Mouse (Mus musculus) liver, embryonic 14.5 days (tissue): ENCODE measurements around the gene Sphk2. TPM values are rescaled to one million over a fixed set of nuclear protein-coding genes. Genes with fewer than 3 reads are reported as not detected.

Source experiments
- ATAC-seq: fragments of 200-750 bp; cut with Nextera tagmentation; 2 replicates; pipeline ENCODE4 v1.8.0; 2017; ENCODE audit warnings: moderate number of reproducible peaks, mild to moderate bottlenecking, moderate library complexity; ENCODE audit not compliant: insufficient read depth
- DNase-seq, 3 experiments: peaks; one replicate each; pipeline ENCODE4 v3.0.0-alpha.2; 2012 to 2013; ENCODE audit warnings: low read depth in 3 of 3, low spot score in 3 of 3
- H3K27ac ChIP-seq: fragments of 300-500 bp; sonication (generic); 2 replicates; pipeline ENCODE4 v1.5.1; 2014; ENCODE audit warnings: moderate library complexity, mild to moderate bottlenecking, control low read depth, inconsistent platforms
- H3K27me3 ChIP-seq: fragments of 300-500 bp; sonication (generic); 2 replicates; pipeline ENCODE4 v1.6.1; 2014; ENCODE audit warnings: mild to moderate bottlenecking, low read length, moderate library complexity; ENCODE audit not compliant: control insufficient read depth, insufficient read depth
- H3K36me3 ChIP-seq: fragments of 300-500 bp; sonication (generic); replicated peaks from 2 replicates; pipeline ENCODE4 v1.6.1; 2014; ENCODE audit warnings: low read depth; ENCODE audit not compliant: control insufficient read depth, insufficient read depth
- H3K4me1 ChIP-seq, 2 experiments: fragments of 200-500 bp in 1 of 2; fragments of 300-500 bp in 1 of 2; sonication (generic) in 1 of 2; replicated peaks; 2 replicates each; pipeline ENCODE4 v1.6.1; 2012 to 2014; ENCODE audit warnings: antibody characterized with exemption in 1 of 2, inconsistent platforms in 1 of 2, low read length in 1 of 2; ENCODE audit not compliant: control insufficient read depth in 2 of 2, insufficient read depth in 2 of 2
- H3K4me2 ChIP-seq: fragments of 300-500 bp; sonication (generic); 2 replicates; pipeline ENCODE4 v1.6.1; 2014; ENCODE audit warnings: low read depth, mild to moderate bottlenecking, control low read depth, moderate library complexity
- H3K4me3 ChIP-seq, 2 experiments: fragments of 200-500 bp in 1 of 2; fragments of 300-500 bp in 1 of 2; sonication (generic) in 1 of 2; 2 replicates each; pipeline ENCODE4 v1.5.1; 2012 to 2014; ENCODE audit warnings: low read depth in 2 of 2, low read length in 2 of 2, mild to moderate bottlenecking in 2 of 2, control low read depth in 1 of 2, inconsistent platforms in 1 of 2, moderate library complexity in 1 of 2; ENCODE audit not compliant: insufficient read depth in 1 of 2
- H3K9ac ChIP-seq: fragments of 300-500 bp; sonication (generic); replicated peaks from 2 replicates; pipeline ENCODE4 v1.6.1; 2014; ENCODE audit warnings: mild to moderate bottlenecking, control low read depth, moderate library complexity
- H3K9me3 ChIP-seq: fragments of 300-500 bp; sonication (generic); 2 replicates; pipeline ENCODE4 v1.6.1; 2016; ENCODE audit warnings: low read length, mixed read lengths; ENCODE audit not compliant: control insufficient read depth
- CTCF ChIP-seq: IDR thresholded peaks from 2 replicates; pipeline ENCODE4 v1.5.1; 2016; ENCODE audit warnings: antibody characterized with exemption, low read depth, control low read depth
- EP300 ChIP-seq: IDR thresholded peaks from 2 replicates; pipeline ENCODE4 v1.6.1; 2016; ENCODE audit warnings: antibody characterized with exemption, low read depth
- WGBS: fragments of 180-500 bp; shearing (Covaris S2); extraction: QIAGEN DNeasy Blood & Tissue Kit; methylation state at CpG from one replicate; pipeline ENCODE4 v1.1.7; 2014; ENCODE audit not compliant: insufficient replicate concordance; 5-methylcytosine and 5-hydroxymethylcytosine counted together
- polyA plus RNA-seq, 2 experiments: library from polyadenylated mRNA; depleted of rRNA in 1 of 2; stranded (reverse) in 1 of 2; unstranded in 1 of 2; fragments of >200 nt; fragmentation: Nextera tagmentation in 1 of 2; extraction: Ambion mirVana in 1 of 2; gene quantifications; 2 replicates each; pipeline versions ENCODE4 v1.2.1 to v1.2.3; 2012 to 2014

Sphk2 gene
- polyA plus RNA-seq, 2 experiments, result 5.8 to 7.6 TPM

- Histone ChIP-seq H3K27me3 (no peaks in the 10 kb centered on the region), H3K36me3 (peaks cover 12% of the 10 kb centered on the region), H3K9ac (no peak overlapping the region), H3K4me3 (no peak overlapping the region), H3K4me1 (peaks cover 25 to 30% of the 10 kb centered on the region in 2 experiments), H3K9me3 (no peaks in the 10 kb centered on the region), H3K4me2 (no peak overlapping the region), H3K27ac (no peak overlapping the region)
- TF ChIP-seq CTCF (no peak), EP300 (no peak)
- 84% methylated on average over 20 of the region's 20 CpGs for WGBS
- no peak for ATAC-seq
- no peak for DNase-seq
These were observed 7.2 kb downstream of the Sphk2 start for GRCm38 (mm10) chr7:45710477-45711191.

GRCm38 (mm10) chr7:45709677-45710355 is 8.0 kb downstream of the Sphk2 start:
- peaks cover 12% of the 10 kb centered on the region for H3K36me3 ChIP-seq
- H3K27me3 ChIP-seq, result no peaks in the 10 kb centered on the region
- H3K9ac ChIP-seq, result no peak overlapping the region
- no peak overlapping the region for H3K4me2 ChIP-seq
- peaks cover 25 to 27% of the 10 kb centered on the region in 2 experiments for H3K4me1 ChIP-seq
- no peak for ATAC-seq
- TF ChIP-seq EP300 (no peak), CTCF (no peak)
- H3K27ac ChIP-seq, result no peak overlapping the region
- H3K4me3 ChIP-seq, result no peak overlapping the region
- H3K9me3 ChIP-seq, result no peaks in the 10 kb centered on the region
- WGBS, result 65% methylated on average over 14 of the region's 14 CpGs
- DNase-seq, result no peak

- DNase-seq, result no peak
These were observed 8.8 kb downstream of the Sphk2 start for GRCm38 (mm10) chr7:45709036-45709435.

GRCm38 (mm10) chr7:45708221-45708761 is 9.5 kb downstream of the Sphk2 start:
- peaks cover 29 to 32% of the 10 kb centered on the region in 2 experiments for H3K4me1 ChIP-seq

More at GRCm38 (mm10) chr7:45709036-45709435, 8.8 kb downstream of the Sphk2 start:
- Histone ChIP-seq H3K9ac (no peak overlapping the region), H3K27me3 (no peaks in the 10 kb centered on the region), H3K36me3 (peaks cover 12% of the 10 kb centered on the region), H3K27ac (no peak overlapping the region), H3K4me1 (peaks cover 24 to 28% of the 10 kb centered on the region in 2 experiments), H3K4me3 (no peak overlapping the region), H3K4me2 (no peak overlapping the region), H3K9me3 (no peaks in the 10 kb centered on the region)
- no peak for TF ChIP-seq EP300
- no peak for TF ChIP-seq CTCF
- WGBS, result 63% methylated on average over 6 of the region's 6 CpGs
- ATAC-seq, result no peak

More at GRCm38 (mm10) chr7:45708221-45708761, 9.5 kb downstream of the Sphk2 start:
- TF ChIP-seq EP300 (no peak), CTCF (no peak)
- Histone ChIP-seq H3K36me3 (peaks cover 12% of the 10 kb centered on the region), H3K9ac (no peak overlapping the region), H3K4me2 (no peak overlapping the region; the same call in 1 of the 2 replicates), H3K27ac (no peak overlapping the region), H3K9me3 (no peaks in the 10 kb centered on the region), H3K27me3 (no peaks in the 10 kb centered on the region), H3K4me3 (no peak overlapping the region)
- DNase-seq, result no peak
- WGBS, result 42% methylated on average over 13 of the region's 13 CpGs
- no peak for ATAC-seq
